Mouse (Mus musculus) lung, postnatal 14 days (tissue): ENCODE measurements at regions not wholly inside any gene's neighbourhood (a gene's known extent, or its start where the extent isn't known, plus 50 kb on each side); places are given as distances from the start of the nearest gene placed in this dataset.
A peak's percentile ranks its signal among the peaks of the same experiment; 100 is the strongest.

Source experiments
- DNase-seq: peaks from one replicate; pipeline ENCODE4 v3.0.0; 2021

DNA sequence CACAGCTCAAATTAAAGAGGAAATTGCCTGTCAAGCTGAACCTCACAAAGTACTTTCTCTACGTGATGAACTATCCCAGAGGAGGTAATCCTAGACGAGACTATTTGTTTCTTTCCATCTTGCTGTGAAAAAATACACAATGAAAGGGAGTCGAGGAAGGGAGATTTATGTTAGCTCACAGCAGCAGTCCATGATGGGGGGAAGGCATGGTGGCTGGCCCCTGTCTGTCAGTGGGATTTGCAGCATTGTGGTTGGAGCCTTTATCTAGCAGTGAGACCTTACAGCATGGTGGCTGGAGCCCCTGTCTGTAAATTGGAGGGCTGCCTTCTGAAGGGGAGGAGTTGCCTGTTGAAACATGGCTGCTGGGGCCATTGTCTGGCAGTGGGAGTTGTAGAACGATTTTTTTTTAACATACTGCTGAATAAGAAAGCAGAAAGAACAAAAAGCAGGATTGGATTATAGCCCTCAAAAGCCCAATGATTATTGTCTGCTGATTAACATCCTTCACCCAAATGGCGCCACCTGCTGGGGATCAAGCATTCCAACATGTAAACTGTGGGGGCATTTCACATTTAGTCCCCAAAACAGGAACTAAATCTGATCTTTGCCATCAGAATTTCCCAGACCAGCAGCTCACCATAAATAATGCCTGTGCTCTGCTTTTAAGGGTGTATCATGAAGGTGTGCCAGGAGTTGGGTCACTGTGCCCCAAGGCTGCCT is 54.0 kb upstream of the Ripor2 start:
- peak; percentile 27 for DNase-seq
